Mouse (Mus musculus) cortical plate, adult 2 months (tissue): ENCODE measurements around the gene Fabp3. TPM values are rescaled to one million over a fixed set of nuclear protein-coding genes. Genes with fewer than 3 reads are reported as not detected.

Source experiments
- H3K27ac ChIP-seq: fragments of 200-500 bp; 2 replicates; pipeline ENCODE4 v1.5.1; 2012; ENCODE audit warnings: low read length, control low read depth, inconsistent platforms; ENCODE audit not compliant: insufficient read depth
- H3K4me1 ChIP-seq: fragments of 200-500 bp; 2 replicates; pipeline ENCODE4 v1.6.1; 2011; ENCODE audit warnings: low read length; ENCODE audit not compliant: control insufficient read depth, insufficient read depth
- H3K4me3 ChIP-seq: fragments of 200-500 bp; 2 replicates; pipeline ENCODE4 v1.5.1; 2011; ENCODE audit warnings: mild to moderate bottlenecking, low read length, control low read depth; ENCODE audit not compliant: insufficient read depth
- CTCF ChIP-seq: fragments of 200-500 bp; IDR thresholded peaks from 2 replicates; pipeline ENCODE4 v1.5.1; 2011; ENCODE audit warnings: mild to moderate bottlenecking, control low read depth, low read length; ENCODE audit not compliant: insufficient read depth; ENCODE audit errors: extremely low read depth
- POLR2A ChIP-seq: fragments of 200-500 bp; IDR thresholded peaks from 2 replicates; pipeline ENCODE4 v1.6.1; 2011; ENCODE audit warnings: mild to moderate bottlenecking, low read length, control low read depth; ENCODE audit not compliant: insufficient read depth; ENCODE audit errors: extremely low read depth
- polyA plus RNA-seq: library from polyadenylated mRNA; depleted of rRNA; stranded (reverse); fragments of >200 nt; gene quantifications from 2 replicates; pipeline ENCODE4 v1.2.3, GENCODE M21; 2012

Gene Fabp3
- polyA plus RNA-seq, 1 experiment: 308 TPM

GRCm38 (mm10) chr4:130289824-130290223, 18.6 kb upstream of the Fabp3 start:
- Histone ChIP-seq H3K27ac (no peak overlapping the region), H3K4me3 (no peak overlapping the region), H3K4me1 (no peaks in the 10 kb centered on the region)
- TF ChIP-seq CTCF: no peak
- no peak for TF ChIP-seq POLR2A

- Histone ChIP-seq H3K4me3 (no peak overlapping the region), H3K4me1 (no peaks in the 10 kb centered on the region), H3K27ac (no peak overlapping the region)
- TF ChIP-seq CTCF (peak; percentile 95), POLR2A (no peak)
Measured at GRCm38 (mm10) chr4:130292271-130292670, 16.1 kb upstream of the Fabp3 start.

DNA sequence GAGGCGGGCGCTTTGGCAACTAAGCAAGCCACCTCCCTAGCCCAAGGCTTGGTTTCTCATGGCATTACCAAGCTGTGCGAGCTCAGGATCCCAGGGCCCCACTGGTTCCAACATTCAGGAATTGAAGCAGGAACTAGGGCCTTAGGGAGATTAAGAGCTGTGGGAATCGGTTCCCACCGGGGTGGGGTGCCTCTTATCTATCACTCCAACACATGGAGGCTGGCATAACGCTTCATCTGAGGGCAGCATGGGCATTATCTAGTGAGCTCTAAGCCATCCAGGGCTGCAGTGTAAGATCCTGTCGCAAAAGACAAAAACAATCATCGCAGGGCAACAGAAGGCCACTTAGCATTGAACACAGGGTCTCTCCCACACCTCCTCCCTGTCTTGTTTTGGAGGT, 13.9 kb upstream of the Fabp3 start:
- Histone ChIP-seq H3K4me1 (no peaks in the 10 kb centered on the region), H3K4me3 (no peak overlapping the region), H3K27ac (no peak overlapping the region)
- TF ChIP-seq POLR2A (no peak), CTCF (no peak)

DNA sequence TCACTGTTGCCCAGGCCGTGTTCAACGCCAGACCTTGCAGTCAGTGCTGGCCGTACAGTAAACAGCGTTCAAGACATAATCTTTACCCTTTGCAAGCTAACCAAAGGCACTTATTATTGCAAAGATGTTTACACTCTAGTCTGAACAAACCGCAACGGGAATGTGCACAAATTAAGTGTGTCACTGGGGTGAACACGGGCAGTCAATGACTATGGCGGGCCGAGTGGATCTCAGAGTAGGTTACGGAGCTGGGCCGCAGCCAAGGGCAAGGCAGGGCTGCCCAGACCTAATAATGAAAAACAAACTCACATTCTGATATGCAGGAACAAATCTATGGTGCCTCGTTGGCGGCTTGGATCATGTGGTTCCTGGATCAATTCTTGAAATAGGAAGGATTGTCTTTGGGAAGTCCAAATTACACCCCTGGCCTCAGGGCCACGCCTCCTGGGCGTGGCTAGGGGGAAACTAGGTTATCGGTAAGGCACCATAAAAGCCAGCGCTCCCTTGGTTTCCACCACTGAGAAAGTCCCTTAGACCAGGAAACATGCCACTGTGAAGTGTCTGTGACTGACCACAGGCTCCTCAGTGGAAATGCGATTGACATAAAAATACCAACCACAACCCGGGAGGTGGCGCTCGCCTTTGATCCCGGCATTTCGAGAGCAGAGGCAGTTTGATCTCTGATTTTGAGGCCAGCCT, 13.2 kb upstream of the Fabp3 start:
- Histone ChIP-seq H3K4me3 (no peak overlapping the region), H3K4me1 (no peaks in the 10 kb centered on the region), H3K27ac (no peak overlapping the region)
- no peak for TF ChIP-seq POLR2A
- TF ChIP-seq CTCF: no peak

GRCm38 (mm10) chr4:130296243-130296965, 12.0 kb upstream of the Fabp3 start:
- Histone ChIP-seq H3K4me3 (no peak overlapping the region), H3K4me1 (no peaks in the 10 kb centered on the region), H3K27ac (no peak overlapping the region)
- no peak for TF ChIP-seq POLR2A
- TF ChIP-seq CTCF: no peak

GRCm38 (mm10) chr4:130297123-130297529, 11.3 kb upstream of the Fabp3 start:
- H3K4me3 ChIP-seq: no peak overlapping the region
- TF ChIP-seq CTCF (peak; percentile 71), POLR2A (no peak)
- H3K4me1 ChIP-seq: no peaks in the 10 kb centered on the region
- no peak overlapping the region for H3K27ac ChIP-seq

- Histone ChIP-seq H3K4me1 (no peaks in the 10 kb centered on the region), H3K27ac (no peak overlapping the region), H3K4me3 (no peak overlapping the region)
- TF ChIP-seq POLR2A: no peak
- no peak for TF ChIP-seq CTCF
Measured at GRCm38 (mm10) chr4:130298877-130299628, 9.3 kb upstream of the Fabp3 start.

DNA sequence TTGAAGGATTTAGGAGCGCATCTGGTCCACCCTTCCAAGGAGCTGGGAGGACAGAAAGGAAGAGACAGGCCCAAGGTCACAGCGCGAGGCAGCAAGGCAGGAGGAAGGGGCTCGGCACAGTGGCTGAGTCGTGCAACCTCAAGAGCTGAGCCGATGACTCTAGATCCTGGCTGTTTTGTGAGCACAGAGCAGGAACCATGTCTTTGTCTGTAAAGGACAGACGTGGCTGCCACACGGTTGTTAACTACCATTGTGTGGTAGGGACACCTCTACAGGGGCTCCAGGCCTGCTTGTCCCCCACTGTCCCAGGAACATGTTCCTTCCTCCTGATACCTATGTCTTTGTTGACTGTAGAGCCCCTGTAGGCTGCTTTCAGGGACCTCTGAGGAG, 8.8 kb upstream of the Fabp3 start:
- no peak for TF ChIP-seq POLR2A
- Histone ChIP-seq H3K4me3 (no peak overlapping the region), H3K4me1 (no peaks in the 10 kb centered on the region), H3K27ac (no peak overlapping the region)

GRCm38 (mm10) chr4:130302285-130302870, 6.0 kb upstream of the Fabp3 start:
- Histone ChIP-seq H3K27ac (no peak overlapping the region), H3K4me1 (no peaks in the 10 kb centered on the region), H3K4me3 (no peak overlapping the region)
- TF ChIP-seq CTCF (no peak), POLR2A (no peak)
